Mouse (Mus musculus) left cerebral cortex, adult 2 months (tissue): ENCODE measurements around the gene Islr2. TPM values are rescaled to one million over a fixed set of nuclear protein-coding genes. Genes with fewer than 3 reads are reported as not detected.
"Not testable (repeated sequence)": the region's sequence is repeated elsewhere in the genome, so short reads cannot be mapped to it uniquely, and the experiment has no call there.

ENCODE experiments used
- DNase-seq, 2 experiments: peaks; one replicate each; pipeline ENCODE4 v3.0.0; 2021 to 2022; ENCODE audit warnings: low spot score in 2 of 2, mixed read lengths in 1 of 2; ENCODE audit errors: extremely low spot score in 1 of 2
- H3K27ac ChIP-seq: fragments of 200-600 bp; 2 replicates; pipeline ENCODE4 v1.8.1; 2022
- H3K4me3 ChIP-seq: fragments of 200-600 bp; 2 replicates; pipeline ENCODE4 v1.8.1; 2022
- CTCF ChIP-seq: fragments of 200-600 bp; IDR thresholded peaks from 2 replicates; pipeline ENCODE4 v1.8.1; 2022; ENCODE audit warnings: antibody characterized with exemption, mild to moderate bottlenecking, moderate library complexity
- intact Hi-C: fragments of 180-260 bp; cut with DNase I; formaldehyde crosslinking; loops from one replicate; pipeline ENCODE4 v1.15.1; 2025
- long read RNA-seq, 2 experiments: library from polyadenylated mRNA; stranded (forward); transcript quantifications; one replicate each; pipeline ENCODE4 v2.0.0; 2021; ENCODE audit warnings: borderline mapping rate in 2 of 2
- total RNA-seq, 2 experiments: library from RNA; stranded (reverse); gene quantifications; 2 replicates each; pipeline ENCODE4 v1.2.3; 2021

Gene Islr2
- total RNA-seq, result 10 to 100 TPM; 72.1 to 74.0 TPM
- long read RNA-seq, experiment 1, result 0 reads
- long read RNA-seq, experiment 2, full-length matches to known transcripts, result 1 of 1 reads
- long read RNA-seq, experiment 2, partial matches to known transcripts, result 0 of 1 reads
- long read RNA-seq, experiment 2, other reads (novel, unspliced or antisense), result 0 of 1 reads

- DNase-seq, result peak; percentile 38 to 57
- peak; percentile 56 for TF ChIP-seq CTCF
- intact Hi-C loops, result loop anchor here (1.0 to 10.0 kb wide), 3 partner anchors 150 to 269 kb away; no protein-coding TSS in a partner anchor
- peak within 1 kb of the TSS; percentile 74 for H3K27ac ChIP-seq
- H3K4me3 ChIP-seq, result peak within 1 kb of the TSS; percentile 40
These were observed at the start of gene Islr2, which contains the start of gene Islr for GRCm38 (mm10) chr9:58203516-58204447. Islr2 (minus strand) TSS chr9:58204319. Islr (minus strand) TSS chr9:58204306.

GRCm38 (mm10) chr9:58253805-58254122 is 49.6 kb upstream of the Islr2 start:
- DNase-seq, intact Hi-C loops: not testable (repeated sequence)
- peak overlapping the region; percentile 80 for H3K27ac ChIP-seq
- peak overlapping the region; percentile 77 for H3K4me3 ChIP-seq

DNA sequence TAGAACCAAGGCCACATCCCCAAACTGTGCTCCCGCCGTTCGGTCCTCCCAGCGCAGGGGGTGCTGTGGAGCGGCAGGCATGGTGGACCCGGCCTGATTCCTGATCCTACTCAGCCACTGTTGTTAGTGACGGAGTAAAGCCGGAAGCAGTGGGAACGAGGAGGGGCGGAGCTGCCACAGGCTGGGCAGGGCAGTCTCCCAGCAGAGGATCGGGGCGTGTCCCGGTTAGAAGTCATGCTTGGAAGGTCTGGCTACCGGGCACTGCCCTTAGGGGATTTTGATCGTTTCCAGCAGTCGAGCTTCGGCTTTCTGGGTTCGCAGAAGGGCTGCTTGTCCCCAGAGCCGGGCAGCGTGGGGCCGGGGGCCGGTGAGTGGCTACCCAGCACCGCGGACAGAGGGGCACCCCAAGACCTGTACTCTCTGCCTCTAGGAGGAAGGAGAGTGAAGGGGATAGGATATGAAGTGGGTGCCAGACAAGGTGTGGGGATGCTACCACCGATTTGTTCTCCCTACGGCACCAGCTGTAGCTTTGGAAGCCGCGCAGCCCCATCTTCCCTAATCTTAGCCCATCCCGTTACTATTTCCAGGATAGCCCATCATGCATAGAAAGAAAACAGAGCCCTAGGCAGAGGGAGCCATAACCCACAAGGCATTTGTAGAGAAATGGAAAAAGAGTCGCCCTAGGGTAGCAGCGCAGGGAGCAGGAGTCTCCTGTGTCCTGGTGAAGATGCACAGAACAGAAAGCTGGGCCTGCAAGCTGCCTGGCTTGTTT is 49.1 kb upstream of the Islr2 start, which contains the start of gene Stoml1:
TSS of gene Stoml1 (plus strand) at position 132 of the 772 bp plus-strand sequence.
- peak within 1 kb of the TSS; percentile 80 for H3K27ac ChIP-seq
- peak; percentile 96 for TF ChIP-seq CTCF
- peak; percentile 90 to 91 for DNase-seq
- intact Hi-C loops, result no loop called here
- H3K4me3 ChIP-seq, result peak within 1 kb of the TSS; percentile 77

- H3K27ac ChIP-seq, H3K4me3 ChIP-seq, DNase-seq, intact Hi-C loops: not testable (repeated sequence)
These were observed 46.6 kb upstream of the Islr2 start for GRCm38 (mm10) chr9:58250730-58251129.

GRCm38 (mm10) chr9:58250322-58250721 is 46.2 kb upstream of the Islr2 start:
- intact Hi-C loops, result no loop called here
- DNase-seq, result no peak
- TF ChIP-seq CTCF, result no peak
- H3K4me3 ChIP-seq, result no peak overlapping the region
- no peak overlapping the region for H3K27ac ChIP-seq

GRCm38 (mm10) chr9:58249592-58250192 is 45.6 kb upstream of the Islr2 start, which contains the start of gene Pml:
Pml (minus strand) TSS chr9:58249786.
- peak within 1 kb of the TSS; percentile 67 for H3K4me3 ChIP-seq
- peak; percentile 49 to 59 for DNase-seq
- intact Hi-C loops, result no loop called here
- peak within 1 kb of the TSS; percentile 82 for H3K27ac ChIP-seq
- TF ChIP-seq CTCF, result peak; percentile 47

- no peak for TF ChIP-seq CTCF
- H3K27ac ChIP-seq, result peak overlapping the region; percentile 82
These were observed 44.8 kb upstream of the Islr2 start for GRCm38 (mm10) chr9:58248746-58249413.

GRCm38 (mm10) chr9:58247064-58247759 is 43.1 kb upstream of the Islr2 start:
- H3K4me3 ChIP-seq, result peak overlapping the region; percentile 21
- peak overlapping the region; percentile 41 for H3K27ac ChIP-seq
- DNase-seq, result peak; percentile 72 to 76
- intact Hi-C loops, result loop anchor here (2.0 kb wide), 1 partner anchor 34 kb away; no protein-coding TSS in a partner anchor
- peak; percentile 78 for TF ChIP-seq CTCF

More at GRCm38 (mm10) chr9:58248746-58249413, 44.8 kb upstream of the Islr2 start:
- intact Hi-C loops, result no loop called here
- DNase-seq, result no peak
- H3K4me3 ChIP-seq, result peak overlapping the region; percentile 67

DNA sequence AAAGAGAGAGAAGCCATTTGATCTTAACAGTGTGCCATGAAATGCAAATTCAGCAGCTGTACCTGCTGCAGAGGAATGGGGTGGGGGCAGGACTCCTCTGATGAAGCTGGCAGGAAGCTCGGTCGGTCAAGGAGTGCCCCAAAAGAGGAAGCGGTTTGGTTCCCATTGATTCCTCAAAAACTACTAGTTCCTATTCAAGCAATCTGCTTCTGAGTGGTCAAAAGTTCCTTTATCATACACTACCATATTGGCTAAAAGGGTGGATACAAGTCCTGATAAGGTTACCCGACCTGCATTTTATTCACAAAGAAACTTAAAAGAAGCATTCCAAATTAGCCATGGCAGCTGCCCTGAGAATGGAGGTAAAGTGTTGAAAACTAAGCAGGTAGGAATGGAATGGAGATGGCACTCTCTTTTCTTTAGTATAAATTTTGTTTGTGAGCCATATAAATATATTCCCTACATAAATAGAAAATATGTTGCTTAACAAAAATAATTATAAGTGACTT is 42.0 kb upstream of the Islr2 start:
- intact Hi-C loops, result loop anchor here (2.0 kb wide), 1 partner anchor 35 kb away; no protein-coding TSS in a partner anchor

GRCm38 (mm10) chr9:58243696-58244095 is 39.6 kb upstream of the Islr2 start:
- DNase-seq, result no peak
- intact Hi-C loops, result no loop called here
- no peak overlapping the region for H3K27ac ChIP-seq
- TF ChIP-seq CTCF, result no peak
- H3K4me3 ChIP-seq, result no peak overlapping the region

More for the DNA sequence above, 42.0 kb upstream of the Islr2 start:
- no peak for DNase-seq
- Histone ChIP-seq H3K4me3 (no peak overlapping the region), H3K27ac (no peak overlapping the region)
- TF ChIP-seq CTCF, result no peak
